Mouse (Mus musculus): ENCODE data around the gene Zfp787. TPM values are rescaled to one million over a fixed set of nuclear protein-coding genes. Genes with fewer than 3 reads are reported as not detected.
"Not testable (repeated sequence)": the region's sequence is repeated elsewhere in the genome, so short reads cannot be mapped to it uniquely, and the experiment has no call there.

The Zfp787 gene
- total RNA-seq, 1 experiment from 2014 or later = 25.5 TPM

GRCm38 (mm10) chr7:6130346-6130745 lies 25.5 kb downstream of the Zfp787 start:
- ATAC-seq (replicated peaks; ENCODE audit: low read depth, poor library complexity, severe bottlenecking) = no peak

- ATAC-seq (replicated peaks; ENCODE audit: low read depth, poor library complexity, severe bottlenecking) = peak; percentile 95
Observed at GRCm38 (mm10) chr7:6126690-6127448, 28.9 kb downstream of the Zfp787 start.

GRCm38 (mm10) chr7:6121128-6121527 lies 34.7 kb downstream of the Zfp787 start:
- not testable (repeated sequence) for ATAC-seq (replicated peaks; ENCODE audit: low read depth, poor library complexity, severe bottlenecking)

GRCm38 (mm10) chr7:6120104-6120503 lies 35.7 kb downstream of the Zfp787 start:
- ATAC-seq (replicated peaks; ENCODE audit: low read depth, poor library complexity, severe bottlenecking) = peak; percentile 63; the same call in 1 of the 2 replicates

- ATAC-seq (replicated peaks; ENCODE audit: low read depth, poor library complexity, severe bottlenecking) = 0 out of 2 replicates have a peak, but pooled peaks have one; percentile 22
Observed at GRCm38 (mm10) chr7:6119501-6119900, 36.3 kb downstream of the Zfp787 start.

Other genes with a start within 250 kb of the Zfp787 start
- gene Vmn1r65, start 145.0 kb downstream of the Zfp787 start, total RNA-seq (2017) = not detected in 2 replicates
- gene Nlrp4c, start 110.8 kb downstream of the Zfp787 start, total RNA-seq (2017) = not detected in 2 replicates
- 15.2 and 31.9 TPM in 2 replicates for gene Zfp444, start 16.2 kb upstream of the Zfp787 start, total RNA-seq (2017)
- gene Galp, start 41.1 kb upstream of the Zfp787 start, total RNA-seq (2017) = not detected in 2 replicates
- not detected in 2 replicates for gene Zscan5b, start 66.3 kb upstream of the Zfp787 start, total RNA-seq (2017)
- gene Epp13, start 96.7 kb upstream of the Zfp787 start, total RNA-seq (2017) = not detected in 2 replicates
- 5.7 and 7.8 TPM in 2 replicates for gene Zfp667, start 130.6 kb upstream of the Zfp787 start, total RNA-seq (2017)
- gene Zfp583, start 175.3 kb upstream of the Zfp787 start, total RNA-seq (2017) = 3.1 and 3.7 TPM in 2 replicates
- gene Gm3854, start 187.8 kb upstream of the Zfp787 start, total RNA-seq (2017) = 0.39 and 1.2 TPM in 2 replicates
- gene Zfp78, start 207.3 kb upstream of the Zfp787 start, total RNA-seq (2017) = 7.7 and 8.2 TPM in 2 replicates
- gene Zfp28, start 227.3 kb upstream of the Zfp787 start, total RNA-seq (2017) = 1.4 and 2.1 TPM in 2 replicates
- gene Smim17, start 242.7 kb upstream of the Zfp787 start, total RNA-seq (2017) = not detected in 2 replicates